Mouse (Mus musculus) inflammation-experienced regulatory T-cells, adult 6 months (primary cell): ENCODE measurements at regions not wholly inside any gene's neighbourhood (a gene's known extent, or its start where the extent isn't known, plus 50 kb on each side); places are given as distances from the start of the nearest gene placed in this dataset.

Experiments
- ATAC-seq: one replicate; pipeline ENCODE4 v1.8.0; 2017

GRCm38 (mm10) chr6:14358280-14358679 lies 396.8 kb downstream of the Ppp1r3a start:
- ATAC-seq = no peak
